Comparison of ENCODE assay signal across 8 mouse cellular contexts in the genomic region with DNA sequence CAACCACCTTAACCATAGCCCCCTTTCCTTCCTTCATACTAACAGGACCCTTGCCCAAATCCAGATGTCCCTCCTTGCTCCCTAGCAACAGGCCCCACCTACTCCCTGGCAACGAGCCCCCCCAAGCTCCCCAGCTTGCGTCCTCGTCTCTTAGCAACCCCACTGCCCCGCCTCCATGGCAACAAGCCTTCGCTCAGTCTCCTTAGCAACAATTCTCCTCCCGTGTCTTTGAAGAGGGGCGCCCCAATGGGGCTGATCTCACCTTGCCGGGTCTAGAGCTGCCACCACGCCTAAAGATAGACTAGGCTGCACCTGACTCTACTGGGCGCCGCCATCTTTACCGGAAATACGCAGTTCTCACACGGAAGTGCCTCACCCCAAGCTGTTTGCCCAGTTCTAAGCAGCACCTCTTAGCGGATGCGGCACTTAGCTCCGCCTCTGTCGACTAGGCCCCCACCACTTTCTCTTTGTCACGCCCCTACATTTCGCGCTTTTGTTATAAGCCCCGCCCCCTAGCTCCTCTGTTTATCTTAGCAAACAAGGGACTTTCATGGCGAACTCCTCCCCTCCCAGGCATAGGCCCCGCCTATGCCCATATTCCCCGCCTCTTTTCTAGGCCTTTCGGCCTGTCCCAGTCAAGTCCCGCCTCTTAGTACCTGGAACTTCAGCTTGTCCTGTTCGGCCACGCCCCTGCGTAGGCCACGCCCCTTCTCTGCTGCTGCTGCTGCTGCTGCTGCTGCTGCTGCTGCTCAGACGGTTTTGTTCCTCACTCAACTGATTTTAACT. TPM values are rescaled to one million over a fixed set of nuclear protein-coding genes. Genes with fewer than 3 reads are reported as not detected.
DNase-seq lines count a peak whose midpoint lies in the region; ATAC-seq lines count a peak whose summit lies in the region.

A gene (minus strand): TSS at position 437 of the 786 bp plus-strand sequence.

- peaks cover 20% of the 10 kb centered on the region for H3K36me3 ChIP-seq in hindbrain, embryonic 15.5 days

- peaks cover 15% of the 10 kb centered on the region for H3K4me1 ChIP-seq in hindbrain, embryonic 15.5 days (replicated peaks)

- WGBS in hindbrain, embryonic 15.5 days = under 1% methylated on average over 32 of the region's 32 CpGs

- H3K4me2 ChIP-seq in hindbrain, embryonic 15.5 days = peak within 1 kb of the TSS; percentile 88

- peak within 1 kb of the TSS; percentile 60 for H3K9ac ChIP-seq in hindbrain, embryonic 15.5 days

- H3K27me3 ChIP-seq in hindbrain, embryonic 15.5 days = no peaks in the 10 kb centered on the region

- H3K4me3 ChIP-seq in hindbrain, embryonic 15.5 days = peak within 1 kb of the TSS; percentile 75

- peak within 1 kb of the TSS; percentile 79 for H3K27ac ChIP-seq in hindbrain, embryonic 15.5 days (replicated peaks)

- no peaks in the 10 kb centered on the region for H3K9me3 ChIP-seq in hindbrain, embryonic 15.5 days

- peak; percentile 98 for ATAC-seq in hindbrain, embryonic 15.5 days (ENCODE audit: low FRiP score, low read depth)

- DNase-seq in T-cell, adult 2 months (ENCODE audit: low spot score) = peak; percentile 98
- peak; percentile 86 to 88 for DNase-seq in cerebellum, postnatal 36 days
- peak; percentile 90 to 91 for DNase-seq in frontal cortex, postnatal 36 days (ENCODE audit: low spot score in 2 of 2)
- DNase-seq in left cerebral cortex, adult 11 months (ENCODE audit: low spot score) = peak; percentile 93
- DNase-seq in lung, postnatal 4 days = peak; percentile 97 to 98
- DNase-seq in retina, postnatal 7 days (ENCODE audit: low read depth, low spot score) = peak; percentile 91
- DNase-seq in urinary bladder, adult 2 months (ENCODE audit: low spot score) = peak; percentile 71

RNA-seq across cellular contexts. Expression of the gene that starts here (rescaled TPM):
- polyA plus RNA-seq in hindbrain, embryonic 15.5 days (2015; fragmentation: Nextera tagmentation; extraction: Ambion mirVana) = 168 and 171 TPM in 2 replicates
- 33.0 and 33.5 TPM in 2 replicates for polyA plus RNA-seq in urinary bladder, adult 2 months (2012; rRNA removed)

Comparison
In these comparisons a context has a peak if more than half of its experiments do, and no peak if none do; other contexts are left out.
1. Peak in every context shown above with its lines: DNase-seq, ATAC-seq, H3K4me3 ChIP-seq and H3K27ac ChIP-seq.